Mouse (Mus musculus) midbrain, embryonic 13.5 days (tissue): ENCODE results near the gene Espn. TPM values are rescaled to one million over a fixed set of nuclear protein-coding genes. Genes with fewer than 3 reads are reported as not detected.
A peak's percentile ranks its signal among the peaks of the same experiment; 100 is the strongest.

Experiments used
- ATAC-seq: fragments of 200-750 bp; cut with Nextera tagmentation; 2 replicates; pipeline ENCODE4 v1.8.0; 2017; ENCODE audit warnings: mild to moderate bottlenecking, moderate TSS enrichment, moderate library complexity
- H3K27ac ChIP-seq: fragments of 300-500 bp; sonication (generic); 2 replicates; pipeline ENCODE4 v1.5.1; 2015; ENCODE audit warnings: inconsistent platforms, mild to moderate bottlenecking, moderate library complexity
- H3K27me3 ChIP-seq: fragments of 300-500 bp; sonication (generic); 2 replicates; pipeline ENCODE4 v1.6.1; 2015; ENCODE audit warnings: mild to moderate bottlenecking, inconsistent platforms
- H3K36me3 ChIP-seq: fragments of 300-500 bp; sonication (generic); 2 replicates; pipeline ENCODE4 v1.6.1; 2015; ENCODE audit warnings: mild to moderate bottlenecking, inconsistent platforms
- H3K4me1 ChIP-seq: fragments of 300-500 bp; sonication (generic); replicated peaks from 2 replicates; pipeline ENCODE4 v1.6.1; 2015; ENCODE audit warnings: inconsistent platforms
- H3K4me2 ChIP-seq: fragments of 300-500 bp; sonication (generic); replicated peaks from 2 replicates; pipeline ENCODE4 v1.6.1; 2015; ENCODE audit warnings: moderate library complexity, mild to moderate bottlenecking, inconsistent platforms
- H3K4me3 ChIP-seq: fragments of 300-500 bp; sonication (generic); replicated peaks from 2 replicates; pipeline ENCODE4 v1.5.1; 2015; ENCODE audit warnings: mild to moderate bottlenecking, inconsistent platforms
- H3K9ac ChIP-seq: fragments of 300-500 bp; sonication (generic); replicated peaks from 2 replicates; pipeline ENCODE4 v1.6.1; 2015; ENCODE audit warnings: mild to moderate bottlenecking, inconsistent platforms
- H3K9me3 ChIP-seq: fragments of 300-500 bp; sonication (generic); 2 replicates; pipeline ENCODE4 v1.6.1; 2016; ENCODE audit warnings: mild to moderate bottlenecking, inconsistent platforms
- WGBS: fragments of 180-500 bp; shearing (Covaris S2); methylation state at CpG from one replicate; pipeline ENCODE4 v1.1.7; 2015; 5-methylcytosine and 5-hydroxymethylcytosine counted together
- polyA plus RNA-seq: library from polyadenylated mRNA; unstranded; fragments of >200 nt; fragmentation: Nextera tagmentation; extraction: Ambion mirVana; gene quantifications from 2 replicates; pipeline ENCODE4 v1.2.1, GENCODE M21; 2015

Gene Espn
- polyA plus RNA-seq, 1 experiment from 2014 or later, result 0.07 TPM

GRCm38 (mm10) chr4:152114080-152114479 is 38.1 kb downstream of the Espn start:
- H3K9ac ChIP-seq, result no peak overlapping the region
- no peak for ATAC-seq
- peaks cover 17% of the 10 kb centered on the region for H3K36me3 ChIP-seq
- H3K4me2 ChIP-seq, result no peak overlapping the region
- 63% methylated on average over 16 of the region's 16 CpGs for WGBS
- H3K4me3 ChIP-seq, result no peak overlapping the region
- no peak overlapping the region for H3K27ac ChIP-seq
- H3K27me3 ChIP-seq, result peaks cover 68% of the 10 kb centered on the region
- no peaks in the 10 kb centered on the region for H3K9me3 ChIP-seq
- peaks cover 17% of the 10 kb centered on the region for H3K4me1 ChIP-seq

- Histone ChIP-seq H3K36me3 (peaks cover 21% of the 10 kb centered on the region), H3K27ac (no peak overlapping the region), H3K4me2 (no peak overlapping the region), H3K4me1 (peaks cover 35% of the 10 kb centered on the region), H3K4me3 (no peak overlapping the region), H3K9me3 (no peaks in the 10 kb centered on the region), H3K9ac (no peak overlapping the region), H3K27me3 (peaks cover 54% of the 10 kb centered on the region)
- no peak for ATAC-seq
- 74% methylated on average over 9 of the region's 9 CpGs for WGBS
These were observed 39.8 kb downstream of the Espn start for GRCm38 (mm10) chr4:152112329-152112728.

GRCm38 (mm10) chr4:152110689-152111088 is 41.5 kb downstream of the Espn start:
- H3K4me3 ChIP-seq, result no peak overlapping the region
- no peak overlapping the region for H3K4me2 ChIP-seq
- H3K9me3 ChIP-seq, result no peaks in the 10 kb centered on the region
- H3K36me3 ChIP-seq, result peaks cover 21% of the 10 kb centered on the region
- ATAC-seq, result no peak
- H3K4me1 ChIP-seq, result peaks cover 29% of the 10 kb centered on the region
- H3K27ac ChIP-seq, result no peak overlapping the region
- peaks cover 49% of the 10 kb centered on the region for H3K27me3 ChIP-seq
- 83% methylated on average over 4 of the region's 4 CpGs for WGBS
- H3K9ac ChIP-seq, result no peak overlapping the region

- peaks cover 18% of the 10 kb centered on the region for H3K36me3 ChIP-seq
- 89% methylated on average over 3 of the region's 3 CpGs for WGBS
- peaks cover 37% of the 10 kb centered on the region for H3K27me3 ChIP-seq
- H3K4me2 ChIP-seq, result no peak overlapping the region
- H3K9ac ChIP-seq, result no peak overlapping the region
- no peak overlapping the region for H3K4me3 ChIP-seq
- no peak overlapping the region for H3K27ac ChIP-seq
- no peaks in the 10 kb centered on the region for H3K9me3 ChIP-seq
- H3K4me1 ChIP-seq, result peaks cover 21% of the 10 kb centered on the region
- ATAC-seq, result no peak
These were observed 42.7 kb downstream of the Espn start for GRCm38 (mm10) chr4:152109509-152109908.

GRCm38 (mm10) chr4:152108673-152109072 is 43.5 kb downstream of the Espn start:
- Histone ChIP-seq H3K9me3 (no peaks in the 10 kb centered on the region), H3K4me2 (peak overlapping the region; percentile 73), H3K4me1 (peaks cover 21% of the 10 kb centered on the region), H3K27ac (0 out of 2 replicates have a peak overlapping the region, but pooled peaks have one; percentile 60), H3K27me3 (peaks cover 29% of the 10 kb centered on the region), H3K36me3 (peaks cover 15% of the 10 kb centered on the region; the same call in 1 of the 2 replicates), H3K9ac (peak overlapping the region; percentile 36; the same call in 1 of the 2 replicates), H3K4me3 (peak overlapping the region; percentile 40; the same call in 1 of the 2 replicates)
- WGBS, result 89% methylated on average over 5 of the region's 5 CpGs
- no peak for ATAC-seq

GRCm38 (mm10) chr4:152107971-152108509 is 44.1 kb downstream of the Espn start:
- no peaks in the 10 kb centered on the region for H3K9me3 ChIP-seq
- peak; percentile 95 for ATAC-seq
- peak overlapping the region; percentile 60 for H3K27ac ChIP-seq
- H3K27me3 ChIP-seq, result peaks cover 22% of the 10 kb centered on the region
- H3K9ac ChIP-seq, result peak overlapping the region; percentile 54
- peaks cover 21% of the 10 kb centered on the region for H3K4me1 ChIP-seq
- H3K4me2 ChIP-seq, result peak overlapping the region; percentile 73
- peaks cover 14% of the 10 kb centered on the region; the same call in 1 of the 2 replicates for H3K36me3 ChIP-seq
- peak overlapping the region; percentile 40 for H3K4me3 ChIP-seq
- 6% methylated on average over 30 of the region's 30 CpGs for WGBS

- WGBS, result 9% methylated on average over 24 of the region's 24 CpGs
- Histone ChIP-seq H3K9me3 (no peaks in the 10 kb centered on the region), H3K4me2 (peak overlapping the region; percentile 73), H3K4me1 (peaks cover 21% of the 10 kb centered on the region), H3K27ac (peak overlapping the region; percentile 60), H3K4me3 (peak overlapping the region; percentile 40), H3K27me3 (peaks cover 20% of the 10 kb centered on the region), H3K36me3 (peaks cover 14% of the 10 kb centered on the region; the same call in 1 of the 2 replicates), H3K9ac (peak overlapping the region; percentile 54)
- peak; percentile 55 for ATAC-seq
These were observed 44.7 kb downstream of the Espn start for GRCm38 (mm10) chr4:152107493-152107892.

GRCm38 (mm10) chr4:152106746-152107145 is 45.4 kb downstream of the Espn start:
- Histone ChIP-seq H3K4me2 (no peak overlapping the region), H3K9ac (no peak overlapping the region), H3K27me3 (peaks cover 15% of the 10 kb centered on the region), H3K27ac (no peak overlapping the region), H3K4me3 (no peak overlapping the region), H3K4me1 (peaks cover 21% of the 10 kb centered on the region), H3K36me3 (peaks cover 13% of the 10 kb centered on the region; the same call in 1 of the 2 replicates), H3K9me3 (no peaks in the 10 kb centered on the region)
- WGBS, result 55% methylated on average over 9 of the region's 9 CpGs
- no peak for ATAC-seq

GRCm38 (mm10) chr4:152103025-152103424 is 49.1 kb downstream of the Espn start:
- Histone ChIP-seq H3K4me1 (peaks cover 11% of the 10 kb centered on the region), H3K9ac (no peak overlapping the region), H3K9me3 (no peaks in the 10 kb centered on the region), H3K4me2 (no peak overlapping the region), H3K36me3 (peaks cover 9% of the 10 kb centered on the region; the same call in 1 of the 2 replicates), H3K27ac (no peak overlapping the region), H3K27me3 (peaks cover 12% of the 10 kb centered on the region), H3K4me3 (no peak overlapping the region)
- 30% methylated on average over 7 of the region's 7 CpGs for WGBS
- ATAC-seq, result no peak

- Histone ChIP-seq H3K27ac (no peak overlapping the region), H3K4me3 (no peak overlapping the region), H3K4me1 (peaks cover 10% of the 10 kb centered on the region), H3K36me3 (peaks cover 9% of the 10 kb centered on the region; the same call in 1 of the 2 replicates), H3K9me3 (no peaks in the 10 kb centered on the region), H3K9ac (no peak overlapping the region), H3K27me3 (peaks cover 7% of the 10 kb centered on the region), H3K4me2 (no peak overlapping the region)
- ATAC-seq, result no peak
- WGBS, result 94% methylated on average over 16 of the region's 16 CpGs
These were observed 50.2 kb downstream of the Espn start for GRCm38 (mm10) chr4:152101921-152102320.

- Histone ChIP-seq H3K4me2 (no peak overlapping the region), H3K36me3 (peaks cover 9% of the 10 kb centered on the region; the same call in 1 of the 2 replicates), H3K9me3 (no peaks in the 10 kb centered on the region), H3K4me3 (no peak overlapping the region), H3K27ac (no peak overlapping the region), H3K9ac (0 out of 2 replicates have a peak overlapping the region, but pooled peaks have one; percentile 23), H3K27me3 (peaks cover 3% of the 10 kb centered on the region; the same call in 1 of the 2 replicates), H3K4me1 (peaks cover 18% of the 10 kb centered on the region)
- 92% methylated on average over 7 of the region's 7 CpGs for WGBS
- ATAC-seq, result no peak
These were observed 51.0 kb downstream of the Espn start for GRCm38 (mm10) chr4:152101081-152101653.

- H3K4me1 ChIP-seq, result peaks cover 19% of the 10 kb centered on the region
- no peaks in the 10 kb centered on the region for H3K9me3 ChIP-seq
- ATAC-seq, result no peak
- WGBS, result 79% methylated on average over 11 of the region's 11 CpGs
- 0 out of 2 replicates have a peak overlapping the region, but pooled peaks have one; percentile 23 for H3K9ac ChIP-seq
- H3K4me2 ChIP-seq, result no peak overlapping the region
- peaks cover 9% of the 10 kb centered on the region; the same call in 1 of the 2 replicates for H3K36me3 ChIP-seq
- no peaks in the 10 kb centered on the region for H3K27me3 ChIP-seq
- no peak overlapping the region for H3K27ac ChIP-seq
- H3K4me3 ChIP-seq, result no peak overlapping the region
These were observed 51.6 kb downstream of the Espn start for GRCm38 (mm10) chr4:152100541-152100940.
